Mouse (Mus musculus) layer of hippocampus, adult 11-12 months (tissue): ENCODE data around the gene Rbp7.
"Not testable (repeated sequence)": the region's sequence is repeated elsewhere in the genome, so short reads cannot be mapped to it uniquely, and the experiment has no call there.

ENCODE experiments used
- DNase-seq: peaks from one replicate; pipeline ENCODE4 v3.0.0; 2022; ENCODE audit warnings: low spot score

Rbp7 gene

GRCm38 (mm10) chr4:149454879-149455278 lies at the start of gene Rbp7:
Gene Rbp7, minus strand, starts transcription at chr4:149454978.
- DNase-seq, result no peak

GRCm38 (mm10) chr4:149504363-149504762 lies 49.6 kb upstream of the Rbp7 start:
- no peak for DNase-seq

GRCm38 (mm10) chr4:149499790-149500189 lies 45.0 kb upstream of the Rbp7 start:
- DNase-seq, result no peak

GRCm38 (mm10) chr4:149498901-149499300 lies 44.1 kb upstream of the Rbp7 start:
- DNase-seq, result no peak

GRCm38 (mm10) chr4:149496612-149497011 lies 41.8 kb upstream of the Rbp7 start:
- DNase-seq, result peak; percentile 38

GRCm38 (mm10) chr4:149491151-149491550 lies 36.4 kb upstream of the Rbp7 start:
- no peak for DNase-seq

- DNase-seq, result no peak
Observed at GRCm38 (mm10) chr4:149489415-149490240, 34.9 kb upstream of the Rbp7 start.

- no peak for DNase-seq
Observed at GRCm38 (mm10) chr4:149487729-149488128, 33.0 kb upstream of the Rbp7 start.

- DNase-seq, result no peak
Observed at GRCm38 (mm10) chr4:149485825-149486206, 31.0 kb upstream of the Rbp7 start.

- DNase-seq, result peak; percentile 92
Observed at GRCm38 (mm10) chr4:149485053-149485824, 30.5 kb upstream of the Rbp7 start, which contains the start of the genes Nmnat1 and Lzic. Gene Nmnat1, minus strand, starts transcription at chr4:149485202. Gene Lzic, plus strand, starts transcription at chr4:149485229.

- no peak for DNase-seq
Observed at GRCm38 (mm10) chr4:149484566-149484965, 29.8 kb upstream of the Rbp7 start.

GRCm38 (mm10) chr4:149477078-149477477 lies 22.3 kb upstream of the Rbp7 start, which contains the start of gene Tmem274:
Gene Tmem274, plus strand, starts transcription at chr4:149477378.
- no peak for DNase-seq

GRCm38 (mm10) chr4:149475096-149475495 lies 20.3 kb upstream of the Rbp7 start:
- DNase-seq, result no peak

GRCm38 (mm10) chr4:149469557-149469956 lies 14.8 kb upstream of the Rbp7 start:
- no peak for DNase-seq

- DNase-seq, result no peak
Observed at GRCm38 (mm10) chr4:149463435-149463950, 8.7 kb upstream of the Rbp7 start.

GRCm38 (mm10) chr4:149462305-149462971 lies 7.7 kb upstream of the Rbp7 start:
- no peak for DNase-seq

- no peak for DNase-seq
Observed at GRCm38 (mm10) chr4:149461579-149462304, 7.0 kb upstream of the Rbp7 start.

GRCm38 (mm10) chr4:149460475-149460874 lies 5.7 kb upstream of the Rbp7 start:
- DNase-seq, result not testable (repeated sequence)

- no peak for DNase-seq
Observed at GRCm38 (mm10) chr4:149459425-149459824, 4.6 kb upstream of the Rbp7 start.

GRCm38 (mm10) chr4:149458526-149458925 lies 3.7 kb upstream of the Rbp7 start:
- no peak for DNase-seq

- DNase-seq, result no peak
Observed at GRCm38 (mm10) chr4:149457831-149458430, 3.2 kb upstream of the Rbp7 start.
